Mouse (Mus musculus) midbrain, embryonic 14.5 days (tissue): Measurements from ENCODE around the gene Psrc1. TPM values are rescaled to one million over a fixed set of nuclear protein-coding genes. Genes with fewer than 3 reads are reported as not detected.

ENCODE experiments used
- ATAC-seq: fragments of 200-750 bp; cut with Nextera tagmentation; 2 replicates; pipeline ENCODE4 v1.8.0; 2017; ENCODE audit warnings: moderate number of reproducible peaks, moderate library complexity; ENCODE audit not compliant: low FRiP score, low TSS enrichment
- DNase-seq: peaks from one replicate; pipeline ENCODE4 v3.0.0-alpha.2; 2015
- H3K27ac ChIP-seq: fragments of 300-500 bp; sonication (generic); replicated peaks from 2 replicates; pipeline ENCODE4 v1.5.1; 2014; ENCODE audit warnings: mild to moderate bottlenecking, low read depth, low read length, moderate library complexity
- H3K27me3 ChIP-seq: fragments of 300-500 bp; sonication (generic); 2 replicates; pipeline ENCODE4 v1.6.1; 2014; ENCODE audit warnings: low read length, control low read depth, mixed read lengths; ENCODE audit not compliant: control insufficient read depth, insufficient read depth
- H3K36me3 ChIP-seq: fragments of 300-500 bp; sonication (generic); 2 replicates; pipeline ENCODE4 v1.6.1; 2014; ENCODE audit warnings: low read length, control low read depth; ENCODE audit not compliant: control insufficient read depth, insufficient read depth
- H3K4me1 ChIP-seq: fragments of 300-500 bp; sonication (generic); 2 replicates; pipeline ENCODE4 v1.6.1; 2014; ENCODE audit warnings: mild to moderate bottlenecking, antibody characterized with exemption, low read length, control low read depth; ENCODE audit not compliant: control insufficient read depth, insufficient read depth
- H3K4me2 ChIP-seq: fragments of 300-500 bp; sonication (generic); 2 replicates; pipeline ENCODE4 v1.6.1; 2014; ENCODE audit warnings: mild to moderate bottlenecking, low read length, moderate library complexity
- H3K4me3 ChIP-seq: fragments of 300-500 bp; sonication (generic); replicated peaks from 2 replicates; pipeline ENCODE4 v1.5.1; 2014; ENCODE audit warnings: low read depth, low read length
- H3K9ac ChIP-seq: fragments of 300-500 bp; sonication (generic); replicated peaks from 2 replicates; pipeline ENCODE4 v1.6.1; 2014; ENCODE audit warnings: mild to moderate bottlenecking, low read length, moderate library complexity
- H3K9me3 ChIP-seq: fragments of 300-500 bp; sonication (generic); 2 replicates; pipeline ENCODE4 v1.6.1; 2016; ENCODE audit warnings: low read length, control low read depth, mixed read lengths; ENCODE audit not compliant: control insufficient read depth
- WGBS: fragments of 180-500 bp; shearing (Covaris S2); extraction: QIAGEN DNeasy Blood & Tissue Kit; methylation state at CpG from one replicate; pipeline ENCODE4 v1.1.7; 2014; 5-methylcytosine and 5-hydroxymethylcytosine counted together
- polyA plus RNA-seq: library from polyadenylated mRNA; unstranded; fragments of >200 nt; fragmentation: Nextera tagmentation; extraction: Ambion mirVana; gene quantifications from 2 replicates; pipeline ENCODE4 v1.2.1, GENCODE M21; 2014

The Psrc1 gene
- polyA plus RNA-seq, 1 experiment from 2014 or later, result 12.4 TPM

DNA sequence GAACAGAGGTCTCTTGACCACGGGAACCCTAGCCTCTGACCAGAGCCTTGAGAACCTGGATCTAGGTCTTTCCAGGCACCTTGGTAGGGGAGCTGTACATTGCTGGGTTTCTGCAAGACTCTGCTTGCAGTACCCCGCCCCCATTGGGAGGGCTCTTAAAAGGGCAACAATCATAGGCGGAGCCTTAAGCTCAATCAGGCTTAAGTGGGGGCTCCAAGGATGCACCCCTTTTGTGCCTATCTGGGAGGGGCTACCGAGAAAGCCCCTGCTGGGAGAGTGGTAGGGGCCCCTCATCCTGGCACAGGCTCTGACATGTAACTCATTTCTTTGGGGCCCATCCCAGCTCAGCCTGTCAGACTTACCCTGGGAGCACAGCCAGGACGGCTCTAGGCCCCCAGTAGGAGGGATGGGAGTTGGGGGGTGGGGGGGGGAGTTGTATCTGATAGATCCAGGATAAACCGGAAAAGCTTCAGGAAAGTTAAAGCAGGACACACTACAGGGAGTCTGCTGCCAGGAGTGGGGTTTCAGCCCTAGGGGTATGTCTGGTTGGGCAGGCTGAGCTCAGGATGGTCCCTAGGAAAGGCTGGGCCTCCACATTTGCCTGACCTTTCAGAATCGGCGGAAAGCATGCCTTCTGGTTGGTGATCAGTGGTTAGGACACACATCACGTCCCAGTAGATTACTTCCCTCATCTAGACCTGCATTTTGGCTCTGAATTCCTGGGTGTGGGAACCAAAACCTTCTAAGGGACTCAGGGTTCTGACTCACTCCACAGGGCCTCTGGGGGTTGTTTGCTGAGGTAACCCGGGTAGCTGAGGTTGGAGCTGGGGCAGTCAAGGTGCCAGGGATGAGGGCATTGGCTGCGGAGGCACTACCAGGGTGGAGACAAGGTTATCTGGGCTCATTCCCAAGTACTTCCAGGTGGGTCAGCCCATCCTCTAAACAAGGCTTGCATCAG is 40.5 kb downstream of the Psrc1 start:
- Histone ChIP-seq H3K9me3 (no peaks in the 10 kb centered on the region), H3K36me3 (peaks cover 44% of the 10 kb centered on the region), H3K9ac (no peak overlapping the region; the same call in 1 of the 2 replicates), H3K4me2 (peak overlapping the region; percentile 51), H3K4me3 (peak overlapping the region; percentile 10; the same call in 1 of the 2 replicates), H3K27ac (peak overlapping the region; percentile 47), H3K4me1 (peaks cover 22% of the 10 kb centered on the region), H3K27me3 (no peaks in the 10 kb centered on the region)
- WGBS, result 17% methylated on average over 11 of the region's 11 CpGs
- ATAC-seq, result peak; percentile 79
- peak; percentile 88 for DNase-seq

DNA sequence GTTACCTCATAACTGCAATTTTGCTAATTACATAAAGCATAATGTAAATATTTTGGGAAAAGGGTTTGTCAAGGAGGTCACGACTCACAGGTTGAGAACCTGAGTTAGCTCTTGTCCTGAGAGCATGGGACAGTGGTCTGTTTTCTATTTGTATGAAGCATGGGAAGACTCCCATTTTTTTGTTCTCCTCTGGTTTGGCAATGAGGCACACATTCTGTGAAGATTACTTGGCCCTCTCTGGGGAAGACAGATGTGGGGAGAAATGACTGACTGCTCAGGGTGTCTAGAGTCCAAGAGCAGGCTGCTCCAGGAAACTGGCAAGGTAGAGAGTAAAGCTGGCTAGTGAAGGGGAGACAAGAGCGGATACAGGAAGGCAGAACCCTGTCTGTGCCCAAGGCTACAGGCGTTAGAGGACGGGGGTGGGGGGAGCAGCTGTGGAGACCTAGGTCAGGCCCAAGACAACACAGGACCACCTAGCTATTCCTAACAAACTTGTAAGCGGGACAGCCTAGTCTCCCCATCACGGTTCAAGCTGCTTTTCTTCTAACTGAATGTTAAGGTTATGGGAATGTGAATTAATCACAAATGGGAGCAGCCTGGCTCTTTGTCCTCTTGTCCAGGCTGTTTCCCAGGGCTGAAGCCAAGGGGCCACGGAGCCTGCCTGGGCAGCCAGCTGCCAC is 41.4 kb downstream of the Psrc1 start:
- WGBS, result 32% methylated on average over 7 of the region's 7 CpGs
- no peak overlapping the region for H3K4me2 ChIP-seq
- no peaks in the 10 kb centered on the region for H3K27me3 ChIP-seq
- peaks cover 54% of the 10 kb centered on the region for H3K36me3 ChIP-seq
- no peak for DNase-seq
- H3K4me1 ChIP-seq, result peaks cover 22% of the 10 kb centered on the region
- H3K4me3 ChIP-seq, result no peak overlapping the region
- no peak for ATAC-seq
- no peaks in the 10 kb centered on the region for H3K9me3 ChIP-seq
- peak overlapping the region; percentile 53 for H3K27ac ChIP-seq
- H3K9ac ChIP-seq, result no peak overlapping the region

GRCm38 (mm10) chr3:108425624-108426018 is 42.0 kb downstream of the Psrc1 start:
- H3K9me3 ChIP-seq, result no peaks in the 10 kb centered on the region
- no peak overlapping the region for H3K4me3 ChIP-seq
- no peak overlapping the region for H3K9ac ChIP-seq
- peaks cover 22% of the 10 kb centered on the region for H3K4me1 ChIP-seq
- no peak for DNase-seq
- no peak for ATAC-seq
- no peaks in the 10 kb centered on the region for H3K27me3 ChIP-seq
- peaks cover 56% of the 10 kb centered on the region for H3K36me3 ChIP-seq
- peak overlapping the region; percentile 53 for H3K27ac ChIP-seq
- no peak overlapping the region for H3K4me2 ChIP-seq
- WGBS, result 63% methylated on average over 6 of the region's 6 CpGs

GRCm38 (mm10) chr3:108432542-108433187 is 49.0 kb downstream of the Psrc1 start:
- Histone ChIP-seq H3K4me3 (no peak overlapping the region), H3K9ac (peak overlapping the region; percentile 9; the same call in 1 of the 2 replicates), H3K9me3 (no peaks in the 10 kb centered on the region), H3K27ac (peak overlapping the region; percentile 92), H3K36me3 (peaks cover 90% of the 10 kb centered on the region), H3K27me3 (no peaks in the 10 kb centered on the region), H3K4me1 (peaks cover 29% of the 10 kb centered on the region), H3K4me2 (peak overlapping the region; percentile 18)
- 14% methylated on average over 13 of the region's 13 CpGs for WGBS
- DNase-seq (peak; percentile 74), ATAC-seq (0 out of 2 replicates have a peak, but pooled peaks have one; percentile 35)

DNA sequence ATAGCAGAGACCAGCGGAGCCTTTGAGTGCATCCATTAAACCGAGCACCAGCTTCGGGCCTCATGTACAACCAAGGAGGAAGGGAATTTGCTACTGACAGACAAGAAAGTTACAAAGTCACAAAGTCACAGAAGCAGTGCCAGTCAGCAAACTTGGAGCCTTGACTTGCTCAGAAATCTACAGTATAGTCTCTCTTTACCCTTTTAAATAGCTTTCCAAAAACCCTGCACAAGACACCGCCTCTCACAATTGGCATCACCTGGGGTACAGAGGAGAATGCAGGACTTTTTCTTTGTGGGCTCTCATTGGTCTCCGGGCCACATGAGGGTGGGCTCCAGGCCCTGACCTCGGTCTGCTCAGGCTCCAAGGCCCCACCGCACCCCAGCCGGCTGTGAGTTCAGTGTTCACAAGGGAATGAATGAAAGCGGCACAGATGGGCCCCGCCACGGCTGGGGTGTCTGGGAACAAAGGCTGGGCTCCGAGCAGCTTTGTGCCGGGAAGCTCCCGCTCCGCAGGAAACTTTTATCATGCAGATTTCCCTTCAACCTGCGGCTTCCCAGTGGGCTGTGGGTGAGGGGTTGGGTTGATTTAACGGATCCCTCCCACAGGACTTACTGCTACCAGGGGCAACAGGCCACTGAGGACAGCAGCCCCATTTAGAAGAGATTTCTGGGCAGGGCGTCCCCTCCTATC is 49.7 kb downstream of the Psrc1 start:
- DNase-seq (peak; percentile 88), ATAC-seq (peak; percentile 90)
- H3K4me2 ChIP-seq, result peak overlapping the region; percentile 18
- no peaks in the 10 kb centered on the region for H3K9me3 ChIP-seq
- H3K36me3 ChIP-seq, result peaks cover 84% of the 10 kb centered on the region
- H3K4me1 ChIP-seq, result peaks cover 29% of the 10 kb centered on the region
- H3K4me3 ChIP-seq, result no peak overlapping the region
- WGBS, result 3% methylated on average over 18 of the region's 18 CpGs
- peak overlapping the region; percentile 92 for H3K27ac ChIP-seq
- H3K27me3 ChIP-seq, result no peaks in the 10 kb centered on the region
- peak overlapping the region; percentile 9; the same call in 1 of the 2 replicates for H3K9ac ChIP-seq

DNA sequence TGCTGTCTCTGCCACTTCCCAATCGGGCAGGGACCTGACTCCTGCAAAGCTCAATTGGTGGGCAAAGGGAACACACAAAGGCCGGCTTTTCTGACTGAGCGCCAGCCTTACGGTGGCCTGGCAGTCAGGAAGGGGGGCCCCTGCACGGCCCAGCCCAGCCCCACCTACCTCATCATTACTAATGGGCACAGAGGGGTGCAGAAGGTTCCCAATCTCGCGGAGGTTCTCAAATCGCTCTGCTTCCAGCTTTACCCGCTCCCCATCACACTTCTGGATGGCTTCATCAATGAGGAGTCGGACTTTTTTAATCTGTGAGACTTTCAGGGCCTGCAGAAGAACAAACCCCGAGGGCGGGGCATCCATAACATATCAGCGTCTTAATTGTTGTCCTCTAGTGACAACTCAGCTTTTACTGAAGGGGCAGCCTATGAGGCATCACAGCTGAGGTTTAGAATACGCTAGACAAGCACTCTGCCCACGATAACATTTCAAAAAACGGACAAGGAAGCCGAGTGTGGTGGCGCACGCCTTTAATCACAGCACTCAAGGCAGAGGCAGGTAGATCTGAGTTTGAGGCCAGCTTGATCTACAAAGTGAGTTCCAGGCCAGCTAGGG is 50.3 kb downstream of the Psrc1 start:
- H3K4me2 ChIP-seq, result peak overlapping the region; percentile 7; the same call in 1 of the 2 replicates
- ATAC-seq, result peak; percentile 87

DNA sequence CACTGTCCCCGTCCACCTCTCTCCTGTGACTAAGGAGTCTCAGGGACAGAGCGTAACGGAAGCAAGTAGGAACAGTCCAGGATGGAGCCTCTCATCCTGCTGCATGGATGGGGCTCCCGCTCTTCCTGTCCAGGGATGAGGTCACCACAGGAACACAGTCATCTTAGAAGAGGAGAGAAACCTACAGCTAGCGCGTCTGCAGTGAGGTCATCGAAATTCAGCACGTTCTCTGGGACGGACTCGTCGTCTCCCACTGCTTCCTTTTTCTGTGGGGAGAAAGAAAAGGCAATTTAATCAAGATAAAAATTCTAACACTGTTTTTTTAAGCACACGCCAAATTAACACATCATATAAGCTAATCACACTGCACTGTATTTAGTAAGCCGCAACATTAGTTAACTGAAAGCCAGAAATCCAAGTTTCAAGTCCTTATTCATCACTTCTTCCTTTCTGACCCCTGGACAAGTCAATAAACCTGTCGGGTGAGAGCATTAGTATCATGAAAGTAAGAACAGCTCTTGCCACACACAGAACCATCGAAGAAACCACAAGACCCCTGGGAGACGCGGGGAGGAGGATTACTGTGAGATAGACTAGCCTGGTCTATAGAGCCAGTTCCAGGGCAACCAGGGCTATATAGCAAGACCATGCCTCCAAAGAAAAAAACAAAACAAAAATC is 52.2 kb downstream of the Psrc1 start:
- H3K4me2 ChIP-seq, result no peak overlapping the region
- no peak overlapping the region for H3K4me3 ChIP-seq
- no peak for ATAC-seq
- H3K27me3 ChIP-seq, result no peaks in the 10 kb centered on the region
- peaks cover 29% of the 10 kb centered on the region for H3K4me1 ChIP-seq
- WGBS, result 71% methylated on average over 17 of the region's 17 CpGs
- H3K9me3 ChIP-seq, result no peaks in the 10 kb centered on the region
- DNase-seq, result no peak
- peaks cover 61% of the 10 kb centered on the region for H3K36me3 ChIP-seq
- H3K27ac ChIP-seq, result peak overlapping the region; percentile 92
- no peak overlapping the region for H3K9ac ChIP-seq

More for the DNA sequence above, 50.3 kb downstream of the Psrc1 start:
- Histone ChIP-seq H3K9me3 (no peaks in the 10 kb centered on the region), H3K9ac (0 out of 2 replicates have a peak overlapping the region, but pooled peaks have one; percentile 9), H3K4me3 (no peak overlapping the region), H3K4me1 (peaks cover 29% of the 10 kb centered on the region), H3K27ac (peak overlapping the region; percentile 92), H3K36me3 (peaks cover 77% of the 10 kb centered on the region), H3K27me3 (no peaks in the 10 kb centered on the region)
- WGBS, result 6% methylated on average over 19 of the region's 19 CpGs
- no peak for DNase-seq
